Mouse (Mus musculus) cerebral cortex, adult 2 months (tissue): ENCODE measurements around the gene Rims3.

ENCODE experiments used
- WGBS: fragments of 180-500 bp; shearing (Covaris S2); methylation state at CpG from one replicate; pipeline ENCODE4 v1.1.7; 2018; 5-methylcytosine and 5-hydroxymethylcytosine counted together

The Rims3 gene

DNA sequence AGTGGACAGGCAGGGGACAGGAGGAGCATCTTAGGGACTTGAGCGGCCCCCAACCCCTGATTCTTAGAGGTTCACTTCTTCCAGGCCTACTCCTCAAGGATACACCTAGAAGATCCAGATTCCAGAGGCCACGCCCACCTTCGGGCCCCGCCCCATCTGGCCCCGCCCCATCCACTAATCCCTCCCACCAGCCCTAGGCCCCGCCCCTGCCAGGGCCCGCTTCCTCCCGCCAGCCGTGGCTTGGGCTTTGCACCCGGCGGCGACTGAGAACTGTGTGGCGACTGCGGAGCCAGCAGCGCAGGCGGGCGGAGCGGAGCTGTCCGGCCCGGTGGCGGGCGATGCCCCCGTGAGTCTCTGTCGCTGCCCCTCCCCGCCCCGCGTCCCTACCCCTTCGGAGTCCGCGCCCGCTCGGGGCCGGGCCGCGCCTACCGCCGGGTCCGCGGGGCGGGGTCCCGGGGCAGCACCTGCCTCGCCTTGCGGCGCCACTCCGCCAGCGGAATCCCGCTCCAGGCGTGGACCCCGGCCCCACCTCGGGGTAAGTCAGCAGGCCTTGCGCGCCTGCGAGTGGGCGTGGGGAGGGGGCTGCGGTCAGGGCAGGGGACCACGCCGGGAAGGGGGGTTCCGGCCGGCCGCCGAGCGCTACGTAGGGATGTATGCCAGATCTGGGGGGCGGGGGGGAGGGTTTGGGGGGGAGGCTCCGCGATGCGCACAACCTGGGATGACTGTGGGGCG lies at the start of gene Rims3:
Gene Rims3 (plus strand): TSS at position 229 of the 732 bp plus-strand sequence.
- 2% methylated on average over 68 of the region's 68 CpGs for WGBS

DNA sequence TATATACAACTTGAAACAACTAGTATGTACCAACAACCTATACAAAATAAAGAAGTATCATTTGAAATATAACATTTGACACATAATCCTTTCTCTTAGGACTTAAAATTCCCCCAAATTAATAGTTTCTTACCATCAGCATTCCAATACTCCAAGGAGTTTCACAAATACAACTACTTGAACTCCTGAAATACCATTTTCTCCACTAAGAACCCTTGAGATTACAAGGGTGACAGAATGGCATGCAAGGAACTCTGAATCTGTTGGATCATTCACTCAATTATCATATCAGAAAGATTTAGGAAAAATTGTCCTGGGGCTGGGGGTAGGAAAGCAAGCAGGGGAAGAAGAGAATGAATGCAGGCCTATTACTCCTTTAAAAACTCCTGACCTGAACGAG lies 40.9 kb upstream of the Rims3 start:
- WGBS: 19% methylated on average over 1 of the region's 1 CpGs

- 29% methylated on average over 4 of the region's 4 CpGs for WGBS
These were observed 40.4 kb upstream of the Rims3 start for GRCm38 (mm10) chr4:120814171-120814570.

- WGBS: 1% methylated on average over 4 of the region's 4 CpGs
These were observed 39.5 kb upstream of the Rims3 start for GRCm38 (mm10) chr4:120815163-120815562.

DNA sequence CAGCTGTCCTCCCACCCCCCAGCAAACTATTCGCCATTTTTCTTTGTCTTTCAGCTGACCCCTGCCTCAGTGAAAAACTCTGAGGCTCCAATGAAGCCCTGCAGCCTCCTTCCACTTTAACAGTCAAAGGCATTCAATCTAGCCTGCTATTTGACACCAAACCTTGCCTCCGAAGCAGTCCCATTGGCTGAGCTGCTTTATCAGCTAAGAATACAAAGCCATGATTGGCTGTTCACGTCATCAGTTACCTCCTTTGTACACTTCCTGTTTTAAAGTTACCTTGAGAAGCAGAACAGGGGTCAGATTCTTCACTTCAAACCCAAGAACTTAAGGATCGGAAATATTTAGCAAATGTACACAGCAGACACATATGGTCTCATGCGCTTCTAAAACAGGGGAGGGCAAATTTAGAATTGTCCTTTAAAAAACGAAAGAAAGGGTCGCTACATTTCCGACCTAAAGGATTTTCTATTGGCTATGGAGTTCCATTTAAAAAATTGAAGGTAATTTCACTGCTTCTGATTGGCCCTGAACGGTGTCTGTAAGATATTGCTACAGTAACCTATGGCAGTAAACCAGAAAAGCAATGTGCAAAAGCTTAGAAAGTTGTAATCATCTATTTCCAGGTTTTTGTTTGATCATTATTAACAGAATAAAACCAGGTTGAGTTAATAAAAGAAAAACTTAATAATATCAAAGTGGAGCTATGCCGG lies 38.8 kb upstream of the Rims3 start:
- WGBS: 5% methylated on average over 10 of the region's 10 CpGs

GRCm38 (mm10) chr4:120817002-120817774 lies 37.4 kb upstream of the Rims3 start:
- whole genome bisulfite sequencing: 18% methylated on average over 3 of the region's 3 CpGs

GRCm38 (mm10) chr4:120817951-120818350 lies 36.7 kb upstream of the Rims3 start:
- WGBS: 47% methylated on average over 2 of the region's 2 CpGs

- 41% methylated on average over 1 of the region's 1 CpGs for WGBS
These were observed 35.3 kb upstream of the Rims3 start for GRCm38 (mm10) chr4:120819296-120819695.

- 94% methylated on average over 2 of the region's 2 CpGs for WGBS
These were observed 34.7 kb upstream of the Rims3 start for GRCm38 (mm10) chr4:120819871-120820270.

GRCm38 (mm10) chr4:120822191-120822911 lies 32.3 kb upstream of the Rims3 start:
- 89% methylated on average over 2 of the region's 2 CpGs for WGBS

GRCm38 (mm10) chr4:120825100-120825553 lies 29.5 kb upstream of the Rims3 start:
- under 1% methylated on average over 53 of the region's 53 CpGs for WGBS

- WGBS: under 1% methylated on average over 55 of the region's 55 CpGs
These were observed 28.9 kb upstream of the Rims3 start for GRCm38 (mm10) chr4:120825577-120826326.

- 94% methylated on average over 6 of the region's 6 CpGs for WGBS
These were observed 28.2 kb upstream of the Rims3 start for GRCm38 (mm10) chr4:120826418-120826817.

DNA sequence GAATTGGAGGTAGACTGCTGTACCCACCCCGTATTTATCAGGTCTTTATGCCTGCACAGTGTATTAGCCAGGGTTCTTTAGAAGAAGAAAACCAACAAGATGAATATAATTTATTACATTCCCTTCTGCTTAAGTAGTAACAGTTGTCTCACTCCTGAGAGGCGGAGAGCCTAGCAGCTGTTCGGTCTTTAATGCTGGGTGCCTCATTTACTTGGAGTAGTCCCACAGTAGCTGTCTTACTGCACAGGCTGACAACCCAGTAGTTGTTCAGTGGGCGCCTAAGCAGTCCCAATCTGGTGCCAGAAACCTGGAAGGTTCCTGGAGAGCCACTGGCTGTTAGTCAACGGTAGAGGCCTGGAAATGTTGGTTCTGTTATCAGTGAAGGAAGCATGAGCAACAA lies 23.8 kb upstream of the Rims3 start:
- WGBS: 66% methylated on average over 5 of the region's 5 CpGs

DNA sequence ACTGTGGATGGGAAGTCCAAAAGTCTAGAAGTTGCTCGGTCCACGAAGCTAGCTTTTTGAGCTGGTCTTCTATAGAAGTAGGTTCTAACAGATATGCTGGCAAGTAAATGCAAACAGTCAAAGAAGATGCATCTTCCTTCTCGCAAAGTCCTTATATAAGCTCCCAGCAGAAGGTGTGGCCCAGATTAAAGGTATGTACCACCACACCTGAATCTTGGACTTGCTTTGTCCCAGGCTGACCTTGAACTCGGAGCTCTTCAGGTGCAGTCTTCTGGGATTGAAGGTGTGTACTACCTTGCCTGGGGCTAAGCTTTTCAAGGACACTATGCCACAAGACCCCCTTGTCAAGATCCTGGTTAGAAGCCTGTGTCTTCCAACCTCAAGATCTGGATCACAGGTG lies 23.1 kb upstream of the Rims3 start, which contains the start of gene Nfyc:
Gene Nfyc (minus strand): TSS at position 101 of the 400 bp plus-strand sequence.
- WGBS: 90% methylated on average over 4 of the region's 4 CpGs

DNA sequence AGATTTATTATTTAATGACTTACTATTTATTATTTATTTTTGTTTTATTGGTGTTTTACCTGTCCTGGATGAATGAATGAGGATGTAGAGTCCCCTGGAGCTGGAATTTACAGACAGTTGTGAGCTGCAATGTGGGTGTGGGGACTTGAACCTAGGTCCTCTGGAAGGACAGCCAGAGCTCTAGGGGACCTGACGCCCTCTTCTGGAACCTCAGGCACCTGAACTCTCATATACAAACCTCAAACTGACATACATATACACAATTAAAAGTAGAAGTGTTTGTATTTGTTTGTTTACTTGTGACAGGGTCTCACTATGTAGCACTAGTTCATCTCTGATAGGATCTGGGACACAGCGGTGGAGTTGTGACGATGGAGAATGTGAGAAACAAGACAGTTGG lies 13.3 kb upstream of the Rims3 start:
- WGBS: 87% methylated on average over 3 of the region's 3 CpGs

DNA sequence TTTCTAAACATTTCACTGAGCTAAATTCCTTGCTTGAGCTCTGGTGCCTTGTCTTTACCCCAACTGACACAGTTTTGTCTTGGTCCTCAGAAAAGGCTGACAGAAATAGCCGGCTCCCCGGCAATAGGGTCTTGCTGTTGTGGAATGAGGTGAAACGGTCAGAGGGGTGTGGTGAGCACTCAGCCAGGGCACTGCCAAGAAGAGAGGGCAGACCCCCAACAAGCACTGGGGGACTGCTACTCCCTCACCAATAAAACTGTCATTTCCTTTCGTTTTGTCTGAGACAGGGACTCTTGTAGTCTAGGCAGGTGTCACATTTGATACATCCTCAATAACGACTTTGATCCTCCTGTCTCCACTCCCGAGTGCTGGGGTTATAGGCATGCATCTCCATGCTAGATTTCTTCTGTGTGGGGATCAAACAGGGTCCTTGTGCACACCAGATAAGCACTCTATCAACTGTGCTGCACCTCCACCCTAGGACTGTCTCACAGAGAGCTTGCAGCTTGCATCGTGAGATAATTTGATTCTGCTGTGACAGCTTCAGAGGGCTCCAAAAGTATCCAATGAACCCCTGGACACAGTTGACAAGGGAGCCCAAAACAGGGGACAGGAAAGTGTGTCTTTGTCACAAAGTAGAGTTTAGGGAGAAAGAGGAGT lies 10.1 kb upstream of the Rims3 start:
- 70% methylated on average over 7 of the region's 7 CpGs for WGBS

DNA sequence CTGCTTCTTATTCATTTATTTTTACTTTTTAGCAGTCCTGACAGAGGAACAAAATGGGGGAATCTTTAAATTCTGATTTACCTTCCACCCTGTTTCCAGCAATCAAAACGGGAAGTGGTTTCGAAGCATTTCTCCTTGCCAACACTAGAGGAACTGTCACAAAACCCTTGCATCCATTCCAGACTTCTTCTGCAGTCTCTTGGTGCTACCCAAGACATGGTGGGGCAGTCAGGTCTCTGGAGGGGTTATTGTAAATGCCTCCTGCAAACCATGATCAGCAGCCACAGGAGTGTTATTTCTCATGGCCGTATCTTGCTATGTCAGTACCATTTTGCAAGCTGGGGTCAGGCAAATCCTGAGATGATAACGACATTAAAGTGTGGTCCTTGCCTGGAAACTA lies 9.5 kb upstream of the Rims3 start:
- 88% methylated on average over 4 of the region's 4 CpGs for WGBS

DNA sequence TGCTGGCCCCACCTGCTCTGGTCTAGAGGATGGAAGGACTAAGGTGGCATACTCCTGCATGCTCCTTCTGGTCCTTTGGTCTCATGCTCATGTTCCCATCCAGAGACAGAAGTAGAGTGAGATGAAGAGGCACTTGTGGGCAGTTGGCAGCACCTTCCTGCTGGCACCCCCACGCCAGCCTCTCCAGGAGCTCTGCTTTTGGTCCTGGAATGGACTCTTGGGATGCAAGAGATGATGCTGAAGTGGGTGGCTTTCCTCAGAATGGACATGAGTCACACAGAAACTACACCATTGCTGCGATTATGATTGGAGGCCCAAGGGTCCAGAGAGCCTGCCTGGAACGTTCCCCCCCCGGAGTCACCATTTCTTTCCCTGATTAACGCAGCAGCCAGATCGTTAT lies 5.7 kb upstream of the Rims3 start:
- 58% methylated on average over 6 of the region's 6 CpGs for WGBS

- 51% methylated on average over 11 of the region's 11 CpGs for WGBS
These were observed 5.2 kb upstream of the Rims3 start for GRCm38 (mm10) chr4:120849451-120849850.
